Mouse (Mus musculus): Measurements from ENCODE around the gene Fam71a. TPM values are rescaled to one million over a fixed set of nuclear protein-coding genes. Genes with fewer than 3 reads are reported as not detected.

Fam71a gene
- polyA plus RNA-seq, 1 experiment = not detected

DNA sequence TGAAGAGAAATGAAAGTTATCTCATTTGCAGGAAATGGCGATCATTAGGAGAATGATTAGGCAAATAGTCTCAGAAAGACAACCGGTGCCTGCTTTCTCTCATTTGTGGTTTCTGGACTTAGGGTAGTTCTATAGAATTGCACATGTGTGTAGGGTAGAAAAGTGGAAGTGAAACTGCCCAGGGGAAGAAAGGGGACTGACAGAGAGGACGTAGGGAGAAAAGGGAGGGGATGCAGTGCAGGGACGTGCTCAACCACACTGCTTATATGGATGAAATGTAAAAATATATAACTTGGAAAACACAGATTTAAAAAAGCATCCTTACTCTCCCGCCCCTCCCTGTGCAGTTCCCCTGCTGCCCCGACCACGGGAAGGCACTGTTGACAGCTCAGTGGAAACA lies 33.3 kb upstream of the Fam71a start:
- H3K27ac ChIP-seq (ENCODE audit: insufficient read depth, low read depth, low read length) = no peak overlapping the region
- peak; percentile 16 for DNase-seq
- 73% methylated on average over 7 of the region's 7 CpGs for WGBS
- no peaks in the 10 kb centered on the region for H3K36me3 ChIP-seq (ENCODE audit: control insufficient read depth, insufficient read depth, low read length)
- H3K4me3 ChIP-seq (ENCODE audit: insufficient read depth, low read depth, low read length) = no peak overlapping the region
- H3K27me3 ChIP-seq (replicated peaks; ENCODE audit: control insufficient read depth, insufficient read depth, low read length) = no peaks in the 10 kb centered on the region
- no peaks in the 10 kb centered on the region for H3K4me1 ChIP-seq (ENCODE audit: control insufficient read depth, insufficient read depth, low read length)
- no peak for TF ChIP-seq POLR2A (IDR thresholded peaks at IDR 0.05; ENCODE audit: low read depth, low read length)
- no peak for TF ChIP-seq CTCF (conservative IDR thresholded peaks at IDR 0.05; ENCODE audit: insufficient read depth, insufficient read length, low read depth, low read length)

DNA sequence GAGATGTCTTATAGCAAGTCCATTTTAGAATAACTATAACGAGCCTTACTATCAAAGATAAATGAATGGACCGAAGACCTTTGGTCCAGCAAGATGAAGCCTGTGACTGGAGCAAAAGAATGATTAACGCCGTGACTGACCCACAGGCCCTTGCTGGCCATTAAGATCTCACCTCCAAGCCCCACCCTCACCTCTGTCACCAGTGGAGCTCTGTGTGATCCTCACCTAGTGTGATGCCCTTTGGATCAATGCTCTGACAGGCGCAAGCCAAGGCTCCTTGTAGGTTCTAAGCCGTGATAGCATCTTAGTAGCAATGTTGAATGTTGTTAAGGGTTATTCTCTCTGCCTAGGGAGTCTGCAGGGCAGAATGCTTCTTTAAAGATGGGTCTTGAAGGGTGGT lies 31.4 kb upstream of the Fam71a start:
- TF ChIP-seq POLR2A (IDR thresholded peaks at IDR 0.05; ENCODE audit: low read depth, low read length) = no peak
- TF ChIP-seq CTCF (conservative IDR thresholded peaks at IDR 0.05; ENCODE audit: insufficient read depth, insufficient read length, low read depth, low read length) = no peak
- Histone ChIP-seq H3K36me3 (ENCODE audit: control insufficient read depth, insufficient read depth, low read length) (no peaks in the 10 kb centered on the region), H3K27ac (ENCODE audit: insufficient read depth, low read depth, low read length) (no peak overlapping the region), H3K4me1 (ENCODE audit: control insufficient read depth, insufficient read depth, low read length) (no peaks in the 10 kb centered on the region), H3K27me3 (replicated peaks; ENCODE audit: control insufficient read depth, insufficient read depth, low read length) (no peaks in the 10 kb centered on the region), H3K4me3 (ENCODE audit: insufficient read depth, low read depth, low read length) (no peak overlapping the region)
- peak; percentile 72 for DNase-seq
- 64% methylated on average over 6 of the region's 6 CpGs for WGBS

- peak; percentile 61 for DNase-seq
- H3K36me3 ChIP-seq (ENCODE audit: control insufficient read depth, insufficient read depth, low read length) = no peaks in the 10 kb centered on the region
- 6% methylated on average over 14 of the region's 14 CpGs for WGBS
- no peaks in the 10 kb centered on the region for H3K4me1 ChIP-seq (ENCODE audit: control insufficient read depth, insufficient read depth, low read length)
- H3K27ac ChIP-seq (ENCODE audit: insufficient read depth, low read depth, low read length) = no peak overlapping the region
- TF ChIP-seq CTCF (conservative IDR thresholded peaks at IDR 0.05; ENCODE audit: insufficient read depth, insufficient read length, low read depth, low read length) = peak; percentile 56
- no peak for TF ChIP-seq POLR2A (IDR thresholded peaks at IDR 0.05; ENCODE audit: low read depth, low read length)
- no peak overlapping the region for H3K4me3 ChIP-seq (ENCODE audit: insufficient read depth, low read depth, low read length)
- no peaks in the 10 kb centered on the region for H3K27me3 ChIP-seq (replicated peaks; ENCODE audit: control insufficient read depth, insufficient read depth, low read length)
Observed at GRCm38 (mm10) chr1:191193657-191194424, 29.2 kb upstream of the Fam71a start.

DNA sequence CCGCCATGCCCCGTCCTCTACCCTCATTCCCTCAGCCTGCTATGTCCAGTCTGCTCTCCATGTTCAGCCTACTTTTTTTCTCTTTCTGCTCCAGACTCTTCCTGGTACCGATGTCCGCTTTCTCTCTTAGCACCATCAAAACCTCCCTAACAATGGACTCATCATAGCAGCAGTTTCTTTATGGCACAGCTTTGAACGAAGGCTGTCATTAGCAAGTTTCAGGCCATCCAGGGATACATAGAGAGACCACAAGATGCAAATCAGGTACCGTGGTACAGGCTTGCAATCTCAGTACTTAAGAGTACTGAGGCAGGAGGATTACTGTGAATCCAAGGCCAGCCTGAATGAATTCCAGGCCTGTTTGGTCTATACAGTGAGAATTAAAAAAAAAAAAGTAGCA lies 28.1 kb upstream of the Fam71a start:
- 95% methylated on average over 6 of the region's 6 CpGs for WGBS

DNA sequence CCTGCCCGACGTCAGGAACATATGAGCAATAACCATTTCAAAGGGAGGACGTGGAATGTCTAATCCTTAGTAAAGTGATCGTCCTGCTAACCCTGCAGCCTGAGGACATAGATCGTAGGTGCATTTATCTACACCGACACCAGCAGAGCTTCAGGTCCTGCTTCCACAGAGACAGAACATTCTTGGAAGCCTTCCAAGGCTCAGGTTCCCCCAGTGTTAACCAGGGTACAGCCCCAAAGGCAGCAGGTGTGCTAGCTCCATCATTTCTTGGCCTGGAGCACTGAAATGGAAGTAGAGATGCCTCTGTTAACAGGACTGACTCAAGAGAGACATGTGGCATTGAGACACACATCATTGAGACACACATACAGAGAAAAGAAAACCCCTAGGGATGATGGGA lies 27.6 kb upstream of the Fam71a start:
- no peak for DNase-seq
- Histone ChIP-seq H3K4me3 (ENCODE audit: insufficient read depth, low read depth, low read length) (no peak overlapping the region), H3K27ac (ENCODE audit: insufficient read depth, low read depth, low read length) (no peak overlapping the region), H3K27me3 (replicated peaks; ENCODE audit: control insufficient read depth, insufficient read depth, low read length) (no peaks in the 10 kb centered on the region), H3K36me3 (ENCODE audit: control insufficient read depth, insufficient read depth, low read length) (no peaks in the 10 kb centered on the region), H3K4me1 (ENCODE audit: control insufficient read depth, insufficient read depth, low read length) (no peaks in the 10 kb centered on the region)
- WGBS = 71% methylated on average over 6 of the region's 6 CpGs
- TF ChIP-seq CTCF (conservative IDR thresholded peaks at IDR 0.05; ENCODE audit: insufficient read depth, insufficient read length, low read depth, low read length) = no peak
- TF ChIP-seq POLR2A (IDR thresholded peaks at IDR 0.05; ENCODE audit: low read depth, low read length) = no peak

More for the DNA sequence above, 28.1 kb upstream of the Fam71a start:
- Histone ChIP-seq H3K36me3 (ENCODE audit: control insufficient read depth, insufficient read depth, low read length) (no peaks in the 10 kb centered on the region), H3K27me3 (replicated peaks; ENCODE audit: control insufficient read depth, insufficient read depth, low read length) (no peaks in the 10 kb centered on the region), H3K27ac (ENCODE audit: insufficient read depth, low read depth, low read length) (no peak overlapping the region), H3K4me3 (ENCODE audit: insufficient read depth, low read depth, low read length) (no peak overlapping the region), H3K4me1 (ENCODE audit: control insufficient read depth, insufficient read depth, low read length) (no peaks in the 10 kb centered on the region)
- DNase-seq = no peak
- TF ChIP-seq POLR2A (IDR thresholded peaks at IDR 0.05; ENCODE audit: low read depth, low read length) (no peak), CTCF (conservative IDR thresholded peaks at IDR 0.05; ENCODE audit: insufficient read depth, insufficient read length, low read depth, low read length) (no peak)

- Histone ChIP-seq H3K27me3 (replicated peaks; ENCODE audit: control insufficient read depth, insufficient read depth, low read length) (0 out of 2 replicates have a peak, but pooled peaks cover 1% of the 10 kb centered on the region), H3K4me3 (ENCODE audit: insufficient read depth, low read depth, low read length) (no peak overlapping the region), H3K27ac (ENCODE audit: insufficient read depth, low read depth, low read length) (no peak overlapping the region), H3K4me1 (ENCODE audit: control insufficient read depth, insufficient read depth, low read length) (0 out of 2 replicates have a peak, but pooled peaks cover 5% of the 10 kb centered on the region), H3K36me3 (ENCODE audit: control insufficient read depth, insufficient read depth, low read length) (no peaks in the 10 kb centered on the region)
- 44% methylated on average over 6 of the region's 6 CpGs for WGBS
- TF ChIP-seq CTCF (conservative IDR thresholded peaks at IDR 0.05; ENCODE audit: insufficient read depth, insufficient read length, low read depth, low read length) = no peak
- no peak for TF ChIP-seq POLR2A (IDR thresholded peaks at IDR 0.05; ENCODE audit: low read depth, low read length)
- DNase-seq = peak; percentile 42
Observed at GRCm38 (mm10) chr1:191189671-191190372, 25.2 kb upstream of the Fam71a start.

- no peak overlapping the region for H3K27ac ChIP-seq (ENCODE audit: insufficient read depth, low read depth, low read length)
- WGBS = 21% methylated on average over 7 of the region's 7 CpGs
- H3K27me3 ChIP-seq (replicated peaks; ENCODE audit: control insufficient read depth, insufficient read depth, low read length) = 0 out of 2 replicates have a peak, but pooled peaks cover 1% of the 10 kb centered on the region
- H3K36me3 ChIP-seq (ENCODE audit: control insufficient read depth, insufficient read depth, low read length) = no peaks in the 10 kb centered on the region
- TF ChIP-seq POLR2A (IDR thresholded peaks at IDR 0.05; ENCODE audit: low read depth, low read length) = no peak
- TF ChIP-seq CTCF (conservative IDR thresholded peaks at IDR 0.05; ENCODE audit: insufficient read depth, insufficient read length, low read depth, low read length) = no peak
- H3K4me3 ChIP-seq (ENCODE audit: insufficient read depth, low read depth, low read length) = no peak overlapping the region
- 0 out of 2 replicates have a peak, but pooled peaks cover 8% of the 10 kb centered on the region for H3K4me1 ChIP-seq (ENCODE audit: control insufficient read depth, insufficient read depth, low read length)
- DNase-seq = peak; percentile 38
Observed at GRCm38 (mm10) chr1:191186386-191186770, 21.8 kb upstream of the Fam71a start.

Data from kidney, adult 2 months (tissue).